Mouse (Mus musculus) limb, embryonic 11.5 days (tissue): ENCODE results near the gene Lin7a. TPM values are rescaled to one million over a fixed set of nuclear protein-coding genes. Genes with fewer than 3 reads are reported as not detected.
A peak's percentile ranks its signal among the peaks of the same experiment; 100 is the strongest.

Experiments used
- ATAC-seq: fragments of 200-750 bp; cut with Nextera tagmentation; 2 replicates; pipeline ENCODE4 v1.8.0; 2017; ENCODE audit warnings: low read depth; ENCODE audit not compliant: insufficient number of reproducible peaks, low FRiP score, low TSS enrichment
- DNase-seq: peaks from one replicate; pipeline ENCODE4 v3.0.0-alpha.2; 2015; ENCODE audit warnings: low spot score
- H3K27ac ChIP-seq: fragments of 300-500 bp; sonication (generic); replicated peaks from 2 replicates; pipeline ENCODE4 v1.5.1; 2014; ENCODE audit warnings: low read depth, mild to moderate bottlenecking, low read length
- H3K27me3 ChIP-seq: fragments of 300-500 bp; sonication (generic); 2 replicates; pipeline ENCODE4 v1.6.1; 2014; ENCODE audit warnings: mild to moderate bottlenecking, low read length, mixed read lengths; ENCODE audit not compliant: control insufficient read depth, insufficient read depth
- H3K36me3 ChIP-seq: fragments of 300-500 bp; sonication (generic); 2 replicates; pipeline ENCODE4 v1.6.1; 2014; ENCODE audit warnings: mild to moderate bottlenecking, low read length, moderate library complexity, mixed read lengths; ENCODE audit not compliant: control insufficient read depth, insufficient read depth
- H3K4me1 ChIP-seq: fragments of 300-500 bp; sonication (generic); 2 replicates; pipeline ENCODE4 v1.6.1; 2014; ENCODE audit warnings: low read length, mixed read lengths; ENCODE audit not compliant: control insufficient read depth, insufficient read depth
- H3K4me2 ChIP-seq: fragments of 300-500 bp; sonication (generic); 2 replicates; pipeline ENCODE4 v1.6.1; 2014; ENCODE audit warnings: low read depth, mild to moderate bottlenecking, moderate library complexity; ENCODE audit not compliant: severe bottlenecking
- H3K4me3 ChIP-seq: fragments of 300-500 bp; sonication (generic); 2 replicates; pipeline ENCODE4 v1.5.1; 2014; ENCODE audit warnings: low read depth, low read length
- H3K9ac ChIP-seq: fragments of 300-500 bp; sonication (generic); 2 replicates; pipeline ENCODE4 v1.6.1; 2014; ENCODE audit warnings: mild to moderate bottlenecking, low read length
- H3K9me3 ChIP-seq: fragments of 300-500 bp; sonication (generic); 2 replicates; pipeline ENCODE4 v1.6.1; 2016; ENCODE audit warnings: low read length; ENCODE audit not compliant: control insufficient read depth
- WGBS: fragments of 180-500 bp; shearing (Covaris S2); extraction: QIAGEN DNeasy Blood & Tissue Kit; methylation state at CpG from one replicate; pipeline ENCODE4 v1.1.7; 2014; 5-methylcytosine and 5-hydroxymethylcytosine counted together
- polyA plus RNA-seq: library from polyadenylated mRNA; unstranded; fragments of >200 nt; fragmentation: Nextera tagmentation; extraction: Ambion mirVana; gene quantifications from 2 replicates; pipeline ENCODE4 v1.2.1, GENCODE M21; 2014

Gene Lin7a
- polyA plus RNA-seq: 1.3 and 1.8 TPM in 2 replicates

DNA sequence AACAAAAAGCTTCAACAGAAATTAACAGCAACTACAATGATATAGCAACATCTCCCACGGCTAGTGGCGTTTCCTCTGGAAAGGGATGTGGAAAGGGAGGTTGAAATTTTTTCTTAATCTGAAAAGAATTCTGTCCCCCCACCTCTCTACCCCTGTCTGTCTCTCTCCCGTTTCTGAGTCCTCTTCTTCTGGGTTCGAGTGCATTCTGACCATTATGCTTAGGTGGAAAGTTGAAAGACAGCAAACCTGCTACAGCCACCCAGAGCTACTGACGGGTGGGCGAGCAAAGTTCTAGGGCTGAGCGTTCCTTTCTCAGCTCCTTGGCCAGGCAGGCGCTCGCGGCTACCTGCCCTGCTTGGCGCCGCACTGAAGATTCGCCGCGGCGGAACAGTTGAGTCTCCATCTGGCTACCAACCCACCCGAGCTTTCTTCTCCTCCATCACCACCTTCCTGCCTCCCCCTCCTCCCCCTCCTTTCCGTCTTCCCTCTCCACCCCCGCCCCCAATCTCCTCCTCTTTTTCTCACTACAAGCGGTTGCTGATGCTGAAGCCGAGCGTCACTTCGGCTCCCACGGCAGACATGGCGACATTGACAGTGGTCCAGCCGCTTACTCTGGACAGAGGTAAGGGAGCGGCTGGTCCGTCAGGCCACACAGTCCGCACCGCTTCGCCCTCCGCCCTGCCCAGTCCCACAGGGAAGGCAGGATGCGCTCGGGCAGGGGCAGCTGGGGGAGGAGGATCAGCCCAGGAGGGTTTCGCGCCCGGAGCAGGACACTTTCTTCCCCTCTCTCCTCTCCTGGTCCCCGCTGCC, at the start of gene Lin7a:
Gene Lin7a (plus strand): TSS at position 366 of the 810 bp plus-strand sequence.
- Histone ChIP-seq H3K36me3 (no peaks in the 10 kb centered on the region), H3K4me1 (peaks cover 3% of the 10 kb centered on the region; the same call in 1 of the 2 replicates), H3K27ac (no peak within 1 kb of the TSS), H3K4me3 (peak within 1 kb of the TSS; percentile 59), H3K27me3 (peaks cover 24% of the 10 kb centered on the region), H3K9ac (peak within 1 kb of the TSS; percentile 58), H3K9me3 (no peaks in the 10 kb centered on the region), H3K4me2 (peak within 1 kb of the TSS; percentile 99)
- peak; percentile 55; the same call in 1 of the 2 replicates for ATAC-seq
- 3% methylated on average over 36 of the region's 38 CpGs for WGBS
- peak; percentile 59 for DNase-seq

DNA sequence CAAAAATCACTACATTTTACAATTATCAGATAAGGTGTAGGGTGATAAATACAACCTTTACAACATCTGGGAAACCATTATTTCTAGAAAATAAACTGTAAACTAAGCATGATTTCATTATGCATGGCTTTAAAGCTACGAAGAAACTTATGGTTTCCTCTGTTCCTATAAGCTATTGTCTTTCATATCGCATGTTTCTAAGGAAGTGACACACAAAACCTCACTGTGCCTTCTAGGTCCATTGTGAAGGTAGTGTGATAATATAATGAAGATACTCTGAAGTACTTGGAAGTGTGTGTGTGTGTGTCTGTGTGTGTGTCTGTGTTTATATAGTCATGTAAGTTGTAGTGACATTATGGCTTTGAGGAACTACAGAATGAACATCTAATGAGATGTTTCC, 49.8 kb upstream of the Lin7a start:
- no peak for DNase-seq
- no peak overlapping the region for H3K9ac ChIP-seq
- WGBS: 92% methylated on average over 2 of the region's 2 CpGs

DNA sequence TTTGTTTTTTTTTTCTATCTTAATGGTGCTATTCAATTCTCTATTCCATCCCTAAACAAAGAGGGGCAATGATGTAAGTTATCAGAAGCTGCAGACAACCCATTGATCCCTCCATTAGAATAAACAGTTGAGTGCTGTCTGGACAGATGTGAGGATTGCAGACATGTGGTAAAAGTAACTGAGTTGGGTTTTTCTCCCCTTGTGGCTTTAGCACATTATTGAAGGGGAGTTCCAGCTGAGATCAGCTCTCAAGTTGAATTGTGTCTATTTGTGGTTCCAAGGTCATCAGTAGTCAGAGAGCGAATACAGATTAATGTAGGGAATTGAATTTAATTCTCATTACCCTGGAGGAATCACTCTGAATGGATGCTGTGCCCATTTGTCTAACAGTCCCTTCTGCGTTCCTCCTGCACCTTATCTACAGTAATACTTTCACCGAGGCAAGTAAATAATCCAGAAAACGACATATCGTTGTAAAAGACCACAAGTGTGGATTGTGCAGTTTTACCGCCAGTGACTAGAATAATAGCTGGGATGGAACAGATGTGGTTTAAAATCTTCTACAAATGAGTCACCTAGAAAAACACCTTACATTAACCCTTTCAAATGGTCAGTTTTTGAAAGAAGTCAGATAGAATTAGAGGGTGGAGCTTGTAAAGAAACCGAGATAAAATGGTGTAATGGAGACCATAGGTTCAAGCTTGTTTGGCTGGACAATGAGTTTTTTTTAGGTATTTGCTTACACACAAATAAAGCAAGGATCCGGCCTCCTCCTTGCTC, 48.9 kb upstream of the Lin7a start:
- WGBS: 93% methylated on average over 8 of the region's 8 CpGs
- no peak for ATAC-seq

More for the DNA sequence above, 49.8 kb upstream of the Lin7a start:
- H3K9me3 ChIP-seq: no peaks in the 10 kb centered on the region
- no peak overlapping the region for H3K4me3 ChIP-seq
- ATAC-seq: no peak
- H3K27me3 ChIP-seq: no peaks in the 10 kb centered on the region
- no peak overlapping the region for H3K4me2 ChIP-seq
- H3K36me3 ChIP-seq: no peaks in the 10 kb centered on the region
- H3K4me1 ChIP-seq: no peaks in the 10 kb centered on the region
- H3K27ac ChIP-seq: no peak overlapping the region

DNA sequence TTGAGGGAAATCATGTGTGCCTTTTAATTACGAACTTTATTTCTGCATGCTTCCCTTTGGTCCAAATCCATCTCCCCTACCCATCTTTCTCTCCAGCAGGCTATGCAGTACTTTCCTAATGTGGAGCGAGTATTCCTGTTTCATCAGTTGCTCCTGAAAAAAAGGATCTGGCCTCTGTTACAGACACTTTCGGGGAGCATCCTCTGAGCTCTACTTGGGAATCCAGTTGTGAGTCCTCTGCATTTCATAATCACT, 48.4 kb upstream of the Lin7a start:
- Histone ChIP-seq H3K9ac (no peak overlapping the region), H3K9me3 (no peaks in the 10 kb centered on the region), H3K27me3 (no peaks in the 10 kb centered on the region), H3K36me3 (no peaks in the 10 kb centered on the region), H3K27ac (no peak overlapping the region), H3K4me3 (no peak overlapping the region), H3K4me2 (no peak overlapping the region), H3K4me1 (no peaks in the 10 kb centered on the region)
- DNase-seq (no peak), ATAC-seq (no peak)
- WGBS: 89% methylated on average over 3 of the region's 3 CpGs

More for the DNA sequence above, 48.9 kb upstream of the Lin7a start:
- Histone ChIP-seq H3K36me3 (no peaks in the 10 kb centered on the region), H3K4me1 (no peaks in the 10 kb centered on the region), H3K9ac (no peak overlapping the region), H3K4me3 (no peak overlapping the region), H3K4me2 (no peak overlapping the region), H3K27ac (no peak overlapping the region), H3K9me3 (no peaks in the 10 kb centered on the region), H3K27me3 (no peaks in the 10 kb centered on the region)
- DNase-seq: no peak

DNA sequence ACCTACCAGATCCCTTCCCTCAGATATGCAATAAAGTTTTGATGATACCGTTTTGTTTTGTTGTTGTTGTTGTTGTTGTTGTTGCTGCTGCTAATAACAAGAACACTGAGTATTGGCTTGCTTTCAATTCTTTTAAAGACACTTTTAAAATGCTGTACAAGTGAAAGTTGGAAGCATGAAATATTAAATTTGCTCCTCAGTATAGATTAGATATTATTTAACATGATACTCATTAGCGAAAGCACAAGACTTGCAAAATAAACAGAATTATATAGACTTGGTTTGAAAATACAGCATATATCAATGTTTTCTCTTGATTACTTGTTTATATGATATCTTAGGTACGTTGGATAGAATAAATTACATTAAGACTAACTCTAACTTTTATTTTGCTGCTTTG, 47.7 kb upstream of the Lin7a start:
- H3K9me3 ChIP-seq: no peaks in the 10 kb centered on the region
- H3K27me3 ChIP-seq: no peaks in the 10 kb centered on the region
- no peak overlapping the region for H3K9ac ChIP-seq
- 89% methylated on average over 3 of the region's 3 CpGs for WGBS
- H3K4me3 ChIP-seq: no peak overlapping the region
- H3K4me1 ChIP-seq: no peaks in the 10 kb centered on the region
- H3K36me3 ChIP-seq: no peaks in the 10 kb centered on the region
- no peak overlapping the region for H3K4me2 ChIP-seq
- no peak overlapping the region for H3K27ac ChIP-seq
- ATAC-seq: no peak
- no peak for DNase-seq

DNA sequence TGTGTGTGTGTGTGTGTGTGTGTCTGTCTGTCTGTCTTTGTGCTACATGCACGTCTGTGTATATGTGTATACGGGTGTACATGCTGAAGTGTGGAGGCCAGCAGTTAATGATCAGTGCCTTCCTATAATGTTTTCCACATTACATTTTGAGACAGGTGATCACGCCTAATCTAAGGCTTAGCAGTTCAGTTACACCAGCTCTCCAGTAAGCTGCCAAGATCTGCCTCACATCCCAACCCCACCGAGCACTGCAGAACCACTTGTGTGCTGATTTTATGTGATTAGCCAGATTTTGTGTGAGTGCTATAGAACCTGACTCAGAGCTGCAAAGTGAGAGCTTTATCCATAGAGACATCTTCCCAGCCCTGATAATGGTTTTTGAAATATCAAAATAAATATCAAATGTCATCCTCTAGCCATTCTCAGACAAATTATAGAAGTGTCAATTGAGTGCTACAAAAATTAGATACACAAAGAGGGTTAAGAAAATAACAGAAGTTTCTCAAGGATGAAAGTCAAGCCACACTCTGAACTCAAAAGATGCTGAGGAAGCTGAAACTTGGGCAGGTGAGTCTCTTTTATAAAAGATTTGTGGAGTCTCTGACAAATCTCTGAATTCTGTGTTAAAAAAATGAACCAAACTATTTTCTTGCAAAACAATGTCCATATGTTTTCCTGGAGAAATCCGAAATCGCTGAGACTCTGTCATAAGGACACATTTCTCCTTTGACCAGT, 46.7 kb upstream of the Lin7a start:
- Histone ChIP-seq H3K27ac (no peak overlapping the region), H3K4me2 (no peak overlapping the region), H3K4me3 (no peak overlapping the region), H3K9me3 (no peaks in the 10 kb centered on the region), H3K36me3 (no peaks in the 10 kb centered on the region), H3K4me1 (no peaks in the 10 kb centered on the region), H3K27me3 (no peaks in the 10 kb centered on the region), H3K9ac (no peak overlapping the region)
- no peak for DNase-seq
- no peak for ATAC-seq
- 87% methylated on average over 6 of the region's 6 CpGs for WGBS

DNA sequence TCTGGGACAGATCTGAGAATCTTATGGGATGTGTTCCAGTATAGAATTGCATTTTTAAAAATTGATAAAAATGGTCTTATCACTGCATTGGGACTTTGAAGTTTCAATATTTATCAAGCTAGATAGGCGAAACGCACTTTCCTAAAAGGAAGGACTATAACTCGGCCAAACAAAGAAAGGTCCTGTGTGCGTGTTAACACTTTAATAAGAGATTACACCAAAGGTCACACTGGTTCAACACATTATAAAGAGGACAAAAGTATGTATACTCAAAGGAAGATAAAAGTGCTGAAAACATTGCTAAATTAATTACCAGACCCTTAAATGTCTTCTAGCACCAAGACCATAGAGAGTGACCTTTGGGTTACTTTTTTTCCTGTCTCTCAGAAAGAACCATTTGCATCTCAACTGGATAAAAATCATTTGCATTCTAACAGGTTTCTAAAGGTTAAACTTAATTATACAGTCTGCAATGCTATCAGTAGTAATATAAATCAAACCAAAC, 46.1 kb upstream of the Lin7a start:
- no peak for ATAC-seq
- DNase-seq: no peak
- Histone ChIP-seq H3K9me3 (no peaks in the 10 kb centered on the region), H3K4me2 (no peak overlapping the region), H3K9ac (no peak overlapping the region), H3K27ac (no peak overlapping the region), H3K36me3 (no peaks in the 10 kb centered on the region), H3K4me3 (no peak overlapping the region), H3K4me1 (no peaks in the 10 kb centered on the region), H3K27me3 (no peaks in the 10 kb centered on the region)
- WGBS: 96% methylated on average over 4 of the region's 4 CpGs

DNA sequence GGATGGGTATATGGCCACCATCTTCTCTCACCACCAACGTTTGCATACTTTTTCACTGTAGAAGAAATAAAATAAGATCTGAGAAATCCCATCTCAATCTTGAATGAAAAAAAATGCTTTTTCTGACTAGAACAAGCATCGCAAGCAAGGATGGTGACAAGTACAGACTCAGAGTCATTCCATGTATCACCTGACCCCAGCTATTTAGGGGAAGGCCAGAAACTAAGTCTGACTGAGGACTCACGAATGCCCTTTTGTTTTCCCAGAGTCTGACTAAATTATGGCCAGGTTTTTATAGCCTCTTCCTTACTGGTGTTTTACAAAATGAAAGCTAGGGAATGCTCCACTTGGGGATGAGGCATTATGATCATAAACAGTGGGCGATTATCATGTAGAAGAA, 45.6 kb upstream of the Lin7a start:
- no peak for DNase-seq
- no peak overlapping the region for H3K4me2 ChIP-seq
- H3K27me3 ChIP-seq: no peaks in the 10 kb centered on the region
- no peaks in the 10 kb centered on the region for H3K4me1 ChIP-seq
- no peak for ATAC-seq
- H3K27ac ChIP-seq: no peak overlapping the region
- 83% methylated on average over 4 of the region's 4 CpGs for whole genome bisulfite sequencing
- H3K9me3 ChIP-seq: no peaks in the 10 kb centered on the region
- no peak overlapping the region for H3K4me3 ChIP-seq
- no peak overlapping the region for H3K9ac ChIP-seq
- no peaks in the 10 kb centered on the region for H3K36me3 ChIP-seq
